In the genomic region with DNA sequence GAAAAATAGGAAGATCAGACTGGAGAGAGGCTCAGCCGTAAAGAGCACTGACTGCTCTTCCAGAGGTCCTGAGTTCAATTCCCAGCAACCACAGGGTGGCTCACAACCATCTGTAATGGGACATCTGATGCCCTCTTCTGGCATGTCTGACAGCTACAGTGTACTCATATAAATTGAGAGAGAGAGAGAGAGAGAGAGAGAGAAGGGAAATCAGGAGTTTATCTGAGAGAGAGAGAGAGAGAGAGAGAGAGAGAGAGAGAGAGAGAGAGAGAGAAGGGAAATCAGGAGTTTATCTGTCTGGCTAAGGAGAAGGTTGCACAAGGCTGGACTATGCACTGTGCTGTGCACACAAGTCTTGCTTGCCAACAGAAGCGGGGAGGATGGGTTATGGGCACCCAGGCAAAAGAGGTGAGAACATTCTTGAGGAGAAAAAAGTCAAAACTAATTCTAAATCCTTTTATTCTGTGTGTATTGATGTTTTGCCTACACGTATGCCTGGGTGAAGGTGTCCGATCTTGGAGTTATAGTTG, we compare ENCODE assay signal across 31 mouse cellular contexts. TPM values are rescaled to one million over a fixed set of nuclear protein-coding genes. Genes with fewer than 3 reads are reported as not detected.
DNase-seq lines count a peak whose midpoint lies in the region; ATAC-seq and TF ChIP-seq lines count a peak whose summit lies in the region.
"Had no signal": no experiment of that assay in that cellular context is flagged by ENCODE, and none has a peak within 500 bp of the region (broad histone marks: within the 10 kb centered on the region; RNA-seq: fewer than 3 reads in every experiment).

No protein-coding gene starts in this region.

- no peak overlapping the region for H3K4me2 ChIP-seq in intestine, postnatal 0 days (replicated peaks; ENCODE audit: low read depth)
- H3K4me2 ChIP-seq in intestine, embryonic 16.5 days (ENCODE audit: low read depth, low read length) = no peak overlapping the region
- H3K4me2 ChIP-seq in stomach, postnatal 0 days (replicated peaks; ENCODE audit: low read depth) = no peak overlapping the region
- H3K4me2 ChIP-seq: embryonic facial prominence, embryonic 15.5 days; forebrain, embryonic 12.5 days; heart, embryonic 13.5 days; intestine, embryonic 15.5 days; midbrain, embryonic 13.5 days; neural tube, embryonic 15.5 days had no signal

- TF ChIP-seq CTCF in intestine, postnatal 0 days (IDR thresholded peaks at IDR 0.05; ENCODE audit: low read depth) = peak; percentile 32; the same call in 1 of the 2 replicates
- peak; percentile 17; the same call in 1 of the 2 replicates for TF ChIP-seq CTCF in layer of hippocampus, adult 2 months (conservative IDR thresholded peaks at IDR 0.05)
- TF ChIP-seq CTCF in stomach, postnatal 0 days (IDR thresholded peaks at IDR 0.05; ENCODE audit: low read depth) = peak; percentile 13; the same call in 1 of the 2 replicates

- WGBS in intestine, postnatal 0 days = 78% methylated on average over 4 of the region's 4 CpGs
- 87% methylated on average over 4 of the region's 4 CpGs for WGBS in intestine, embryonic 16.5 days
- 87% methylated on average over 4 of the region's 4 CpGs for WGBS in stomach, postnatal 0 days

- H3K4me3 ChIP-seq in intestine, postnatal 0 days (ENCODE audit: low read depth, low read length) = no peak overlapping the region
- no peak overlapping the region for H3K4me3 ChIP-seq in intestine, embryonic 16.5 days (ENCODE audit: low read length)
- H3K4me3 ChIP-seq in layer of hippocampus, adult 2 months = no peak overlapping the region
- no peak overlapping the region for H3K4me3 ChIP-seq in stomach, postnatal 0 days (ENCODE audit: low read depth, low read length)
- H3K4me3 ChIP-seq: embryonic facial prominence, embryonic 15.5 days; forebrain, embryonic 12.5 days; heart, embryonic 13.5 days; hindbrain, embryonic 10.5 days; intestine, embryonic 15.5 days; midbrain, embryonic 13.5 days; neural tube, embryonic 15.5 days; stomach, embryonic 15.5 days had no signal

- no peaks in the 10 kb centered on the region for H3K27me3 ChIP-seq in intestine, postnatal 0 days (replicated peaks; ENCODE audit: control insufficient read depth, insufficient read depth, low read length)
- no peaks in the 10 kb centered on the region for H3K27me3 ChIP-seq in intestine, embryonic 16.5 days (replicated peaks; ENCODE audit: control insufficient read depth, insufficient read depth, low read length)
- H3K27me3 ChIP-seq in stomach, postnatal 0 days (ENCODE audit: control insufficient read depth, insufficient read depth, low read length) = no peaks in the 10 kb centered on the region
- H3K27me3 ChIP-seq: embryonic facial prominence, embryonic 15.5 days; intestine, embryonic 15.5 days; stomach, embryonic 15.5 days had no signal

- H3K4me1 ChIP-seq in intestine, postnatal 0 days (replicated peaks; ENCODE audit: control insufficient read depth, insufficient read depth, low read length) = peaks cover 5% of the 10 kb centered on the region
- peaks cover 21% of the 10 kb centered on the region for H3K4me1 ChIP-seq in intestine, embryonic 16.5 days (ENCODE audit: control insufficient read depth, insufficient read depth, low read length)
- H3K4me1 ChIP-seq in stomach, postnatal 0 days (replicated peaks; ENCODE audit: control insufficient read depth, insufficient read depth) = peaks cover 3% of the 10 kb centered on the region; the same call in 1 of the 2 replicates

- no peak overlapping the region for H3K27ac ChIP-seq in intestine, postnatal 0 days (ENCODE audit: low read depth, low read length)
- H3K27ac ChIP-seq in intestine, embryonic 16.5 days (ENCODE audit: low read length) = no peak overlapping the region
- no peak overlapping the region for H3K27ac ChIP-seq in layer of hippocampus, adult 2 months
- H3K27ac ChIP-seq in stomach, postnatal 0 days (replicated peaks) = no peak overlapping the region
- H3K27ac ChIP-seq: embryonic facial prominence, embryonic 15.5 days; forebrain, embryonic 12.5 days; heart, embryonic 13.5 days; hindbrain, embryonic 10.5 days; intestine, embryonic 15.5 days; kidney, postnatal 0 days; macrophage; midbrain, embryonic 13.5 days; neural tube, embryonic 15.5 days; stomach, embryonic 15.5 days had no signal

- no peak overlapping the region for H3K9ac ChIP-seq in intestine, postnatal 0 days (ENCODE audit: low read depth, low read length)
- H3K9ac ChIP-seq in intestine, embryonic 16.5 days (ENCODE audit: low read depth, low read length) = no peak overlapping the region
- no peak overlapping the region for H3K9ac ChIP-seq in stomach, postnatal 0 days (ENCODE audit: low read length)
- H3K9ac ChIP-seq: embryonic facial prominence, embryonic 15.5 days; forebrain, embryonic 12.5 days; forebrain, postnatal 0 days; heart, embryonic 13.5 days; intestine, embryonic 15.5 days; midbrain, embryonic 13.5 days; neural tube, embryonic 15.5 days; stomach, embryonic 15.5 days had no signal

- ATAC-seq in intestine, postnatal 0 days = no peak
- no peak for ATAC-seq in intestine, embryonic 16.5 days
- no peak for ATAC-seq in stomach, postnatal 0 days (ENCODE audit: low FRiP score, low TSS enrichment)
- ATAC-seq: forebrain, postnatal 0 days; hindbrain, embryonic 16.5 days; intestine, embryonic 15.5 days; midbrain, embryonic 13.5 days had no signal

- peaks cover 10% of the 10 kb centered on the region; the same call in 1 of the 2 replicates for H3K36me3 ChIP-seq in intestine, postnatal 0 days (ENCODE audit: control insufficient read depth, insufficient read depth)
- H3K36me3 ChIP-seq in intestine, embryonic 16.5 days (ENCODE audit: control insufficient read depth, insufficient read depth, low read length) = no peaks in the 10 kb centered on the region
- H3K36me3 ChIP-seq in stomach, postnatal 0 days (ENCODE audit: control insufficient read depth, insufficient read depth, low read length) = no peaks in the 10 kb centered on the region
- H3K36me3 ChIP-seq: embryonic facial prominence, embryonic 15.5 days; forebrain, embryonic 12.5 days; heart, embryonic 13.5 days; hindbrain, embryonic 10.5 days; intestine, embryonic 15.5 days; midbrain, embryonic 13.5 days; neural tube, embryonic 15.5 days; stomach, embryonic 15.5 days had no signal

- no peak for TF ChIP-seq EP300 in stomach, postnatal 0 days (optimal IDR thresholded peaks at IDR 0.05)

- DNase-seq in layer of hippocampus, adult 2 months (ENCODE audit: low spot score in 2 of 2) = no peak
- DNase-seq in layer of hippocampus, adult 9-10 months (ENCODE audit: low spot score) = no peak
- DNase-seq in 416B (ENCODE audit: low read depth) = peak; percentile 21
- no peak for DNase-seq in stomach, postnatal 0 days (ENCODE audit: low spot score)
- DNase-seq in right cerebral cortex, postnatal 10 days (ENCODE audit: low spot score in 2 of 2) = no peak
- DNase-seq: adrenal gland, postnatal 25 days; cerebellum, adult 18-20 months; cerebellum, postnatal 14 days; forebrain, postnatal 0 days; heart, postnatal 10 days; layer of hippocampus, postnatal 36 days; left cerebral cortex, postnatal 4 days; lung, adult 2 months; lung, postnatal 10 days; retina, postnatal 1 day; right cerebral cortex, postnatal 25 days; thymus, postnatal 14 days had no signal

- no peaks in the 10 kb centered on the region for H3K9me3 ChIP-seq in intestine, postnatal 0 days (ENCODE audit: control insufficient read depth)
- no peaks in the 10 kb centered on the region for H3K9me3 ChIP-seq in intestine, embryonic 16.5 days (ENCODE audit: control insufficient read depth, low read length)
- H3K9me3 ChIP-seq in stomach, postnatal 0 days (ENCODE audit: control insufficient read depth, low read length) = no peaks in the 10 kb centered on the region
- H3K9me3 ChIP-seq: embryonic facial prominence, embryonic 15.5 days; forebrain, embryonic 12.5 days; heart, embryonic 13.5 days; intestine, embryonic 15.5 days; midbrain, embryonic 13.5 days; neural tube, embryonic 15.5 days; stomach, embryonic 15.5 days had no signal

RNA-seq across cellular contexts. Expression of gene D930048N14Rik, which starts 2.2 kb away (rescaled TPM):
- 1.1 and 1.3 TPM in 2 replicates for polyA plus RNA-seq in intestine, postnatal 0 days (2015; fragmentation: Nextera tagmentation; extraction: Ambion mirVana)
- polyA plus RNA-seq in intestine, embryonic 16.5 days (2015; fragmentation: Nextera tagmentation; extraction: Ambion mirVana) = 3.4 and 3.7 TPM in 2 replicates
- total RNA-seq in layer of hippocampus, adult 2 months (2021) = 1 to 10 TPM; 1.4 to 2.4 TPM
- polyA plus RNA-seq in stomach, postnatal 0 days (2015; fragmentation: Nextera tagmentation; extraction: Ambion mirVana) = 2.0 and 2.3 TPM in 2 replicates
- total RNA-seq: megakaryocyte-erythroid progenitor cell, adult 5-6 weeks had no signal

RNA-seq across cellular contexts. Expression of gene N4bp3, which starts 2.3 kb away (rescaled TPM):
- 8.5 and 8.8 TPM in 2 replicates for polyA plus RNA-seq in intestine, postnatal 0 days (2015; fragmentation: Nextera tagmentation; extraction: Ambion mirVana)
- polyA plus RNA-seq in intestine, embryonic 16.5 days (2015; fragmentation: Nextera tagmentation; extraction: Ambion mirVana) = 16.1 and 17.0 TPM in 2 replicates
- total RNA-seq in layer of hippocampus, adult 2 months (2021) = 10 to 100 TPM; 11.3 to 16.4 TPM
- 16.1 and 16.8 TPM in 2 replicates for polyA plus RNA-seq in stomach, postnatal 0 days (2015; fragmentation: Nextera tagmentation; extraction: Ambion mirVana)

RNA-seq across cellular contexts. Expression of gene Rmnd5b, which starts 17.3 kb away (rescaled TPM):
- 32.4 and 34.2 TPM in 2 replicates for polyA plus RNA-seq in intestine, postnatal 0 days (2015; fragmentation: Nextera tagmentation; extraction: Ambion mirVana)
- 42.0 and 44.4 TPM in 2 replicates for polyA plus RNA-seq in intestine, embryonic 16.5 days (2015; fragmentation: Nextera tagmentation; extraction: Ambion mirVana)
- 10 to 100 TPM; 59.8 to 65.2 TPM for total RNA-seq in layer of hippocampus, adult 2 months (2021)
- 34.6 and 35.3 TPM in 2 replicates for polyA plus RNA-seq in stomach, postnatal 0 days (2015; fragmentation: Nextera tagmentation; extraction: Ambion mirVana)

RNA-seq across cellular contexts. Expression of gene Nhp2, which starts 33.4 kb away (rescaled TPM):
- polyA plus RNA-seq in intestine, postnatal 0 days (2015; fragmentation: Nextera tagmentation; extraction: Ambion mirVana) = 98.2 and 101 TPM in 2 replicates
- polyA plus RNA-seq in intestine, embryonic 16.5 days (2015; fragmentation: Nextera tagmentation; extraction: Ambion mirVana) = 150 and 175 TPM in 2 replicates
- total RNA-seq in layer of hippocampus, adult 2 months (2021) = 10 to 100 TPM; 41.7 to 48.2 TPM
- 134 and 144 TPM in 2 replicates for polyA plus RNA-seq in stomach, postnatal 0 days (2015; fragmentation: Nextera tagmentation; extraction: Ambion mirVana)

RNA-seq across cellular contexts. Expression of gene 0610009B22Rik, which starts 35.7 kb away (rescaled TPM):
- polyA plus RNA-seq in intestine, postnatal 0 days (2015; fragmentation: Nextera tagmentation; extraction: Ambion mirVana) = 110 and 113 TPM in 2 replicates
- 97.2 and 103 TPM in 2 replicates for polyA plus RNA-seq in intestine, embryonic 16.5 days (2015; fragmentation: Nextera tagmentation; extraction: Ambion mirVana)
- total RNA-seq in layer of hippocampus, adult 2 months (2021) = 10 to 100 TPM; 33.7 to 37.3 TPM
- 95.2 and 103 TPM in 2 replicates for polyA plus RNA-seq in stomach, postnatal 0 days (2015; fragmentation: Nextera tagmentation; extraction: Ambion mirVana)
